Mouse (Mus musculus) lung, embryonic 16.5 days (tissue): ENCODE data around the gene Olfr463. TPM values are rescaled to one million over a fixed set of nuclear protein-coding genes. Genes with fewer than 3 reads are reported as not detected.

Source experiments
- ATAC-seq: fragments of 200-750 bp; cut with Nextera tagmentation; 2 replicates; pipeline ENCODE4 v1.8.0; 2017; ENCODE audit warnings: low read depth, mild to moderate bottlenecking, moderate library complexity
- H3K27ac ChIP-seq: fragments of 300-500 bp; sonication (generic); 2 replicates; pipeline ENCODE4 v1.5.1; 2014; ENCODE audit warnings: mild to moderate bottlenecking, control low read depth, low read length
- H3K27me3 ChIP-seq: fragments of 300-500 bp; sonication (generic); 2 replicates; pipeline ENCODE4 v1.6.1; 2014; ENCODE audit warnings: low read depth, low read length, mixed read lengths; ENCODE audit not compliant: control insufficient read depth, insufficient read depth
- H3K36me3 ChIP-seq: fragments of 300-500 bp; sonication (generic); 2 replicates; pipeline ENCODE4 v1.6.1; 2014; ENCODE audit warnings: low read length; ENCODE audit not compliant: control insufficient read depth, insufficient read depth
- H3K4me1 ChIP-seq: fragments of 300-500 bp; sonication (generic); replicated peaks from 2 replicates; pipeline ENCODE4 v1.6.1; 2014; ENCODE audit warnings: low read length, mixed read lengths; ENCODE audit not compliant: control insufficient read depth, insufficient read depth
- H3K4me2 ChIP-seq: fragments of 300-500 bp; sonication (generic); 2 replicates; pipeline ENCODE4 v1.6.1; 2014; ENCODE audit warnings: low read depth, low read length, control low read depth
- H3K4me3 ChIP-seq: fragments of 300-500 bp; sonication (generic); 2 replicates; pipeline ENCODE4 v1.5.1; 2014; ENCODE audit warnings: mild to moderate bottlenecking, low read length, control low read depth
- H3K9ac ChIP-seq: fragments of 300-500 bp; sonication (generic); 2 replicates; pipeline ENCODE4 v1.6.1; 2014; ENCODE audit warnings: low read length, control low read depth
- H3K9me3 ChIP-seq: fragments of 300-500 bp; sonication (generic); 2 replicates; pipeline ENCODE4 v1.6.1; 2016; ENCODE audit warnings: low read length; ENCODE audit not compliant: control insufficient read depth
- WGBS: fragments of 180-500 bp; shearing (Covaris S2); extraction: QIAGEN DNeasy Blood & Tissue Kit; methylation state at CpG from one replicate; pipeline ENCODE4 v1.1.7; 2014; 5-methylcytosine and 5-hydroxymethylcytosine counted together
- polyA plus RNA-seq: library from polyadenylated mRNA; unstranded; fragments of >200 nt; fragmentation: Nextera tagmentation; extraction: Ambion mirVana; gene quantifications from 2 replicates; pipeline ENCODE4 v1.2.1, GENCODE M21; 2015

The Olfr463 gene
- polyA plus RNA-seq, 1 experiment from 2014 or later = not detected

- no peak for ATAC-seq
- 82% methylated on average over 7 of the region's 7 CpGs for WGBS
Observed at GRCm38 (mm10) chr11:87854550-87854949, 42.6 kb downstream of the Olfr463 start.

GRCm38 (mm10) chr11:87853597-87853954 is 43.6 kb downstream of the Olfr463 start:
- Histone ChIP-seq H3K9ac (peak overlapping the region; percentile 70), H3K27ac (peak overlapping the region; percentile 16; the same call in 1 of the 2 replicates), H3K4me3 (peak overlapping the region; percentile 71), H3K36me3 (no peaks in the 10 kb centered on the region; the same call in 1 of the 2 replicates), H3K4me2 (peak overlapping the region; percentile 91), H3K27me3 (no peaks in the 10 kb centered on the region), H3K4me1 (peaks cover 4% of the 10 kb centered on the region), H3K9me3 (no peaks in the 10 kb centered on the region)
- ATAC-seq = no peak
- WGBS = 25% methylated on average over 8 of the region's 8 CpGs

More at GRCm38 (mm10) chr11:87854550-87854949, 42.6 kb downstream of the Olfr463 start:
- H3K4me3 ChIP-seq = no peak overlapping the region
- no peaks in the 10 kb centered on the region for H3K27me3 ChIP-seq
- H3K36me3 ChIP-seq = no peaks in the 10 kb centered on the region; the same call in 1 of the 2 replicates
- peaks cover 4% of the 10 kb centered on the region for H3K4me1 ChIP-seq
- no peaks in the 10 kb centered on the region for H3K9me3 ChIP-seq
- no peak overlapping the region for H3K27ac ChIP-seq
- no peak overlapping the region for H3K4me2 ChIP-seq
- H3K9ac ChIP-seq = no peak overlapping the region

- Histone ChIP-seq H3K4me2 (peak within 1 kb of the TSS; percentile 91), H3K27ac (peak within 1 kb of the TSS; percentile 16; the same call in 1 of the 2 replicates), H3K36me3 (no peaks in the 10 kb centered on the region), H3K4me1 (peaks cover 4% of the 10 kb centered on the region), H3K4me3 (peak within 1 kb of the TSS; percentile 71), H3K9ac (peak within 1 kb of the TSS; percentile 70), H3K27me3 (no peaks in the 10 kb centered on the region), H3K9me3 (no peaks in the 10 kb centered on the region)
- ATAC-seq = peak; percentile 97
- 3% methylated on average over 40 of the region's 40 CpGs for WGBS
Observed at GRCm38 (mm10) chr11:87852690-87853596, 44.2 kb downstream of the Olfr463 start, which contains the start of gene Mks1. Mks1 (plus strand) TSS chr11:87853215.

GRCm38 (mm10) chr11:87847884-87848283 is 49.3 kb downstream of the Olfr463 start:
- WGBS = 57% methylated on average over 6 of the region's 6 CpGs
- Histone ChIP-seq H3K9me3 (no peaks in the 10 kb centered on the region), H3K4me3 (no peak overlapping the region), H3K27me3 (no peaks in the 10 kb centered on the region), H3K9ac (no peak overlapping the region), H3K27ac (no peak overlapping the region), H3K4me1 (no peaks in the 10 kb centered on the region), H3K36me3 (no peaks in the 10 kb centered on the region), H3K4me2 (no peak overlapping the region)
- ATAC-seq = no peak

GRCm38 (mm10) chr11:87846968-87847600 is 50.1 kb downstream of the Olfr463 start:
- 76% methylated on average over 12 of the region's 12 CpGs for WGBS
- H3K4me1 ChIP-seq = no peaks in the 10 kb centered on the region
- no peak overlapping the region for H3K27ac ChIP-seq
- H3K36me3 ChIP-seq = no peaks in the 10 kb centered on the region
- no peaks in the 10 kb centered on the region for H3K27me3 ChIP-seq
- no peaks in the 10 kb centered on the region for H3K9me3 ChIP-seq
- ATAC-seq = no peak
- H3K9ac ChIP-seq = no peak overlapping the region
- no peak overlapping the region for H3K4me2 ChIP-seq
- no peak overlapping the region for H3K4me3 ChIP-seq

Other genes starting within 250 kb of the Olfr463 start
- gene Rnf43, start 234.7 kb downstream of the Olfr463 start, polyA plus RNA-seq = 15.8 and 16.5 TPM in 2 replicates
- 143 and 167 TPM in 2 replicates for gene Supt4a, start 159.8 kb downstream of the Olfr463 start, polyA plus RNA-seq
- 1.6 and 2.3 TPM in 2 replicates for gene Tspoap1, start 136.8 kb downstream of the Olfr463 start, polyA plus RNA-seq
- 0.64 and 3.4 TPM in 2 replicates for gene Mpo, start 103.8 kb downstream of the Olfr463 start, polyA plus RNA-seq
- 0.23 TPM in 1 of 2 replicates, not detected in the other for gene Lpo, start 69.1 kb downstream of the Olfr463 start, polyA plus RNA-seq
- gene Mks1, start 44.2 kb downstream of the Olfr463 start, polyA plus RNA-seq = 14.7 and 15.5 TPM in 2 replicates
- not detected in 2 replicates for gene Epx, start 21.9 kb downstream of the Olfr463 start, polyA plus RNA-seq
- gene Olfr462, start 5.1 kb downstream of the Olfr463 start, polyA plus RNA-seq = not detected in 2 replicates
- not detected in 2 replicates for gene Olfr464, start 23.6 kb upstream of the Olfr463 start, polyA plus RNA-seq
- 23.4 and 24.5 TPM in 2 replicates for gene Dynll2, start 90.1 kb upstream of the Olfr463 start, polyA plus RNA-seq
- gene Srsf1, start 150.0 kb upstream of the Olfr463 start, polyA plus RNA-seq = 257 and 272 TPM in 2 replicates
- 32.9 and 38.2 TPM in 2 replicates for gene Vezf1, start 170.9 kb upstream of the Olfr463 start, polyA plus RNA-seq
- 11.3 and 11.8 TPM in 2 replicates for gene Cuedc1, start 200.7 kb upstream of the Olfr463 start, polyA plus RNA-seq